10 mouse cellular contexts compared by ENCODE assay signal in genomic region chr3:138905678-138906077, GRCm38 (mm10).
A peak's percentile ranks its signal among the peaks of the same experiment; 100 is the strongest.
DNase-seq lines count a peak whose midpoint lies in the region; ATAC-seq and TF ChIP-seq lines count a peak whose summit lies in the region.
"Had no signal": no experiment of that assay in that cellular context is flagged by ENCODE, and none has a peak within 500 bp of the region (broad histone marks: within the 10 kb centered on the region; RNA-seq: fewer than 3 reads in every experiment).

No protein-coding gene starts in this region.

- ATAC-seq in heart, embryonic 12.5 days (ENCODE audit: insufficient number of reproducible peaks, low FRiP score), result peak; percentile 26; the same call in 1 of the 2 replicates
- no peak for ATAC-seq in neural tube, embryonic 11.5 days (ENCODE audit: insufficient read depth, low FRiP score, low TSS enrichment)
- no peak for ATAC-seq in megakaryocyte, adult 5-6 weeks (ENCODE audit: poor library complexity, severe bottlenecking)

- H3K27me3 ChIP-seq in heart, embryonic 12.5 days (replicated peaks), result 0 out of 2 replicates have a peak, but pooled peaks cover 12% of the 10 kb centered on the region
- no peaks in the 10 kb centered on the region for H3K27me3 ChIP-seq in limb, embryonic 10.5 days (ENCODE audit: low read depth, poor library complexity, severe bottlenecking)
- H3K27me3 ChIP-seq in neural tube, embryonic 11.5 days (ENCODE audit: control insufficient read depth, insufficient read depth, low read length), result no peaks in the 10 kb centered on the region
- no peaks in the 10 kb centered on the region for H3K27me3 ChIP-seq in thymus, adult 2 months (ENCODE audit: control insufficient read depth, insufficient read depth, low read length)

- peak overlapping the region; percentile 60; the same call in 1 of the 2 replicates for H3K27ac ChIP-seq in heart, embryonic 12.5 days (ENCODE audit: poor library complexity, severe bottlenecking)
- H3K27ac ChIP-seq in limb, embryonic 10.5 days, result peak overlapping the region; percentile 82
- H3K27ac ChIP-seq in neural tube, embryonic 11.5 days (ENCODE audit: low read depth, low read length), result 0 out of 2 replicates have a peak overlapping the region, but pooled peaks have one; percentile 27
- no peak overlapping the region for H3K27ac ChIP-seq in thymus, adult 2 months (ENCODE audit: control insufficient read depth, insufficient read depth, low read length)
- H3K27ac ChIP-seq: macrophage had no signal

- H3K36me3 ChIP-seq in heart, embryonic 12.5 days, result no peaks in the 10 kb centered on the region; the same call in 1 of the 2 replicates
- H3K36me3 ChIP-seq in limb, embryonic 10.5 days, result peaks cover 9% of the 10 kb centered on the region
- H3K36me3 ChIP-seq in neural tube, embryonic 11.5 days (ENCODE audit: control insufficient read depth, insufficient read depth, low read length), result peaks cover under 1% of the 10 kb centered on the region; the same call in 1 of the 2 replicates
- H3K36me3 ChIP-seq in thymus, adult 2 months (ENCODE audit: control insufficient read depth, insufficient read depth, low read length), result no peaks in the 10 kb centered on the region
- H3K36me3 ChIP-seq: G1E had no signal

- peaks cover 15% of the 10 kb centered on the region for H3K4me1 ChIP-seq in heart, embryonic 12.5 days (replicated peaks)
- H3K4me1 ChIP-seq in limb, embryonic 10.5 days, result peaks cover 19% of the 10 kb centered on the region
- H3K4me1 ChIP-seq in neural tube, embryonic 11.5 days (ENCODE audit: control insufficient read depth, insufficient read depth, low read length), result no peaks in the 10 kb centered on the region; the same call in 1 of the 2 replicates
- H3K4me1 ChIP-seq in thymus, adult 2 months (replicated peaks; ENCODE audit: control insufficient read depth, insufficient read depth, low read length), result peaks cover 4% of the 10 kb centered on the region

- no peak overlapping the region for H3K4me2 ChIP-seq in heart, embryonic 12.5 days
- no peak overlapping the region for H3K4me2 ChIP-seq in neural tube, embryonic 11.5 days (ENCODE audit: low read depth)

- TF ChIP-seq CTCF in thymus, adult 2 months (IDR thresholded peaks at IDR 0.05; ENCODE audit: borderline replicate concordance, control insufficient read depth, extremely low read depth, insufficient read depth, low read length, poor library complexity), result no peak

- H3K9me3 ChIP-seq in heart, embryonic 12.5 days (replicated peaks), result no peaks in the 10 kb centered on the region
- H3K9me3 ChIP-seq in limb, embryonic 10.5 days (replicated peaks), result no peaks in the 10 kb centered on the region
- H3K9me3 ChIP-seq in neural tube, embryonic 11.5 days (ENCODE audit: control insufficient read depth, low read length), result no peaks in the 10 kb centered on the region
- H3K9me3 ChIP-seq: G1E had no signal

- no peak overlapping the region for H3K4me3 ChIP-seq in heart, embryonic 12.5 days
- no peak overlapping the region for H3K4me3 ChIP-seq in limb, embryonic 10.5 days
- H3K4me3 ChIP-seq in neural tube, embryonic 11.5 days (ENCODE audit: low read depth, low read length), result no peak overlapping the region
- no peak overlapping the region for H3K4me3 ChIP-seq in thymus, adult 2 months (ENCODE audit: control insufficient read depth, insufficient read depth, low read length)

- no peak overlapping the region for H3K9ac ChIP-seq in heart, embryonic 12.5 days
- H3K9ac ChIP-seq in neural tube, embryonic 11.5 days (ENCODE audit: low read length), result 0 out of 2 replicates have a peak overlapping the region, but pooled peaks have one; percentile 14

- WGBS in heart, embryonic 12.5 days, result 61% methylated on average over 7 of the region's 7 CpGs
- 69% methylated on average over 7 of the region's 7 CpGs for WGBS in limb, embryonic 10.5 days
- 53% methylated on average over 7 of the region's 7 CpGs for WGBS in neural tube, embryonic 11.5 days
- 88% methylated on average over 7 of the region's 7 CpGs for whole genome bisulfite sequencing in thymus, adult 2 months

- DNase-seq in gastrocnemius, postnatal 10 days, result peak; percentile 33
- DNase-seq in gastrocnemius, adult 18-20 months (ENCODE audit: low spot score), result no peak
- peak; percentile 50 for DNase-seq in embryo, embryonic 11 days
- peak; percentile 47 for DNase-seq in limb, embryonic 10.5 days (ENCODE audit: low spot score)
- no peak for DNase-seq in neural tube, embryonic 11.5 days (ENCODE audit: low spot score)
- DNase-seq in thymus, adult 2 months, result no peak

- no peak for TF ChIP-seq POLR2A in thymus, adult 2 months (IDR thresholded peaks at IDR 0.05; ENCODE audit: control insufficient read depth, extremely low read depth, insufficient read depth, low read length, poor library complexity)

Comparison
In these comparisons a context has a peak if more than half of its experiments do, and no peak if none do; other contexts are left out.
1. DNase-seq: peak in gastrocnemius, postnatal 10 days (single experiment), embryo, embryonic 11 days (single experiment) and limb, embryonic 10.5 days (single experiment); none in gastrocnemius, adult 18-20 months (single experiment), neural tube, embryonic 11.5 days (single experiment) and thymus, adult 2 months (single experiment).